Comparison of ENCODE assay signal across 28 mouse cellular contexts in genomic region chr10:123721952-123722460, GRCm38 (mm10).
DNase-seq lines count a peak whose midpoint lies in the region; ATAC-seq lines count a peak whose summit lies in the region.
"Had no signal": no experiment of that assay in that cellular context is flagged by ENCODE, and none has a peak within 500 bp of the region (broad histone marks: within the 10 kb centered on the region; RNA-seq: fewer than 3 reads in every experiment).

No protein-coding gene starts in this region.

- no peak overlapping the region for H3K27ac ChIP-seq in intestine, embryonic 15.5 days
- H3K27ac ChIP-seq in kidney, embryonic 15.5 days = no peak overlapping the region
- no peak overlapping the region for H3K27ac ChIP-seq in forebrain, embryonic 10.5 days
- H3K27ac ChIP-seq: embryonic facial prominence, embryonic 13.5 days; hindbrain, embryonic 10.5 days; hindbrain, embryonic 15.5 days; layer of hippocampus, adult 2 months; left cerebral cortex, adult 2 months; limb, embryonic 13.5 days; lung, embryonic 15.5 days; neural tube, embryonic 13.5 days had no signal

- no peaks in the 10 kb centered on the region for H3K36me3 ChIP-seq in intestine, embryonic 15.5 days
- no peaks in the 10 kb centered on the region for H3K36me3 ChIP-seq in kidney, embryonic 15.5 days
- no peaks in the 10 kb centered on the region for H3K36me3 ChIP-seq in forebrain, embryonic 10.5 days (replicated peaks)
- H3K36me3 ChIP-seq: embryonic facial prominence, embryonic 13.5 days; G1E; hindbrain, embryonic 10.5 days; hindbrain, embryonic 15.5 days; limb, embryonic 13.5 days; lung, embryonic 15.5 days; neural tube, embryonic 13.5 days had no signal

- DNase-seq in kidney, adult 18-20 months = peak; percentile 47
- DNase-seq in kidney, postnatal 25 days = peak; percentile 56 to 67
- DNase-seq in gastrocnemius, postnatal 4 days (ENCODE audit: low spot score in 2 of 2) = no peak
- no peak for DNase-seq in left cerebral cortex, postnatal 36 days (ENCODE audit: low spot score in 2 of 2)
- DNase-seq in forebrain, embryonic 10.5 days (ENCODE audit: extremely low spot score, low spot score) = no peak
- DNase-seq: adrenal gland, postnatal 14 days; cerebellum, adult 11-12 months; cerebellum, adult 9-11 months; embryo, embryonic 11 days; heart, postnatal 14 days; right cerebral cortex, postnatal 25 days; thymus, adult 18-20 months; thymus, postnatal 25 days had no signal

- intact Hi-C loops in left cerebral cortex, postnatal 36 days (cut with DNase I) = no loop called here

- no peaks in the 10 kb centered on the region for H3K4me1 ChIP-seq in intestine, embryonic 15.5 days (replicated peaks)
- no peaks in the 10 kb centered on the region for H3K4me1 ChIP-seq in kidney, embryonic 15.5 days
- H3K4me1 ChIP-seq in forebrain, embryonic 10.5 days = no peaks in the 10 kb centered on the region
- H3K4me1 ChIP-seq: embryonic facial prominence, embryonic 13.5 days; hindbrain, embryonic 10.5 days; hindbrain, embryonic 15.5 days; limb, embryonic 13.5 days; lung, embryonic 15.5 days; neural tube, embryonic 13.5 days had no signal

- no peak overlapping the region for H3K4me2 ChIP-seq in intestine, embryonic 15.5 days (replicated peaks)
- H3K4me2 ChIP-seq in kidney, embryonic 15.5 days = no peak overlapping the region
- H3K4me2 ChIP-seq: embryonic facial prominence, embryonic 13.5 days; hindbrain, embryonic 15.5 days; limb, embryonic 13.5 days; liver, embryonic 11.5 days; lung, embryonic 15.5 days; midbrain, embryonic 11.5 days; neural tube, embryonic 13.5 days had no signal

- no peak overlapping the region for H3K9ac ChIP-seq in intestine, embryonic 15.5 days
- H3K9ac ChIP-seq in kidney, embryonic 15.5 days = no peak overlapping the region
- H3K9ac ChIP-seq: embryonic facial prominence, embryonic 13.5 days; hindbrain, embryonic 15.5 days; limb, embryonic 13.5 days; lung, embryonic 15.5 days; neural tube, embryonic 13.5 days had no signal

- ATAC-seq in intestine, embryonic 15.5 days = peak; percentile 87
- ATAC-seq in kidney, embryonic 15.5 days (replicated peaks; ENCODE audit: low FRiP score) = peak; percentile 54; the same call in 1 of the 2 replicates
- ATAC-seq: forebrain, embryonic 16.5 days; inflammation-experienced regulatory T-cells, adult 6 months had no signal

- no peak overlapping the region for H3K4me3 ChIP-seq in intestine, embryonic 15.5 days (replicated peaks)
- H3K4me3 ChIP-seq in kidney, embryonic 15.5 days (replicated peaks) = no peak overlapping the region
- no peak overlapping the region for H3K4me3 ChIP-seq in forebrain, embryonic 10.5 days
- H3K4me3 ChIP-seq: embryonic facial prominence, embryonic 13.5 days; hindbrain, embryonic 10.5 days; hindbrain, embryonic 15.5 days; layer of hippocampus, adult 2 months; left cerebral cortex, adult 2 months; limb, embryonic 13.5 days; lung, embryonic 15.5 days; neural tube, embryonic 13.5 days had no signal

- WGBS in intestine, embryonic 15.5 days = 47% methylated on average over 2 of the region's 2 CpGs
- 70% methylated on average over 2 of the region's 2 CpGs for WGBS in kidney, embryonic 15.5 days
- WGBS in forebrain, embryonic 10.5 days = 74% methylated on average over 2 of the region's 2 CpGs

- H3K9me3 ChIP-seq in intestine, embryonic 15.5 days = no peaks in the 10 kb centered on the region
- no peaks in the 10 kb centered on the region for H3K9me3 ChIP-seq in kidney, embryonic 15.5 days (replicated peaks)
- no peaks in the 10 kb centered on the region for H3K9me3 ChIP-seq in forebrain, embryonic 10.5 days
- H3K9me3 ChIP-seq: embryonic facial prominence, embryonic 13.5 days; hindbrain, embryonic 10.5 days; hindbrain, embryonic 15.5 days; limb, embryonic 13.5 days; lung, embryonic 15.5 days; neural tube, embryonic 13.5 days had no signal

- no peaks in the 10 kb centered on the region for H3K27me3 ChIP-seq in intestine, embryonic 15.5 days (replicated peaks)
- no peaks in the 10 kb centered on the region for H3K27me3 ChIP-seq in kidney, embryonic 15.5 days
- H3K27me3 ChIP-seq in forebrain, embryonic 10.5 days (ENCODE audit: poor library complexity, severe bottlenecking) = no peaks in the 10 kb centered on the region
- H3K27me3 ChIP-seq: embryonic facial prominence, embryonic 13.5 days; hindbrain, embryonic 15.5 days; limb, embryonic 13.5 days; lung, embryonic 15.5 days; neural tube, embryonic 13.5 days had no signal

Comparison
In these comparisons a context has a peak if more than half of its experiments do, and no peak if none do; other contexts are left out.
1. DNase-seq: peak in kidney, adult 18-20 months (single experiment) and kidney, postnatal 25 days (2 of 2); none in gastrocnemius, postnatal 4 days (0 of 2), left cerebral cortex, postnatal 36 days (0 of 2) and forebrain, embryonic 10.5 days (single experiment).